Mouse (Mus musculus): ENCODE data around the gene Stx17. TPM values are rescaled to one million over a fixed set of nuclear protein-coding genes. Genes with fewer than 3 reads are reported as not detected.

Stx17 gene
- total RNA-seq, 2 experiments from 2014 or later = 37.4 to 57.0 TPM

DNA sequence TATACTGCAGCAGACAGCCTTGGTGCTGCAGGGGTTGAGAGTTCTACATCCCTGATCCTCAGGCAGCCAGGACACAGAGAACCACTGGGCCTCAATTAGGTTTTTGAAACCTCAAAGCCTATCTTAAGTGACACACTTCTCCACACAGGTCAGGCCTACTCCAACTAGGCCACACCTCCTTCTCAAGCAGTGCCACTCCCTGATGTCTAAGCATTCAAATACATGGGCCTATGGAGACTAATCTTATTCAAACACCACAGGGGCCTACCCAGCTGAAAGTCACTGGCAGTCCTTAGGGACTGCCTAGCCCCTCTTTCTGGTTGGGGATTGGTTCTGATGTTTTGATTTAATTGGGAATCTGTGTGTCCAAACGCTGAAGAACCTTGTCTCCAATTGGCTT is 31.1 kb downstream of the Stx17 start:
- DNase-seq (ENCODE audit: low spot score in 2 of 2) = no peak

DNA sequence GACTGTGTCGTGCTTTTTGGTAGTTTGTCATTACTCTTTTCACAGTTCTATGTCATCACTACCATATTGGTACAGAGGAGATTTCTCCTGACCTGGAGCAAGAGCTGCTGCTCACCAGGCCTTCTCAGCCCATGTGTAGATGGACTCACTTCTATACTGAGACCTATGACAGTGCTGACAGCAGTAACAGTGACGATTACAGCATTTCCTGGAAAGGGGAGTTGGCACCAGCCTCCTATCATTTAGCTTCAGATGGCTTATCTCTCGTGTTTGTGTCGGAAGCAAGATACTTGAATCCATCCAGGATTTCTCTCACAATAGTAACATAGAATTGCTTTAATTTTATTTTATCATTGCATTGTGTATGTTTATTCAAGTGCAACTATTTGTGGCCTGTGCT is 35.7 kb downstream of the Stx17 start:
- DNase-seq (ENCODE audit: low spot score in 2 of 2) = no peak

DNA sequence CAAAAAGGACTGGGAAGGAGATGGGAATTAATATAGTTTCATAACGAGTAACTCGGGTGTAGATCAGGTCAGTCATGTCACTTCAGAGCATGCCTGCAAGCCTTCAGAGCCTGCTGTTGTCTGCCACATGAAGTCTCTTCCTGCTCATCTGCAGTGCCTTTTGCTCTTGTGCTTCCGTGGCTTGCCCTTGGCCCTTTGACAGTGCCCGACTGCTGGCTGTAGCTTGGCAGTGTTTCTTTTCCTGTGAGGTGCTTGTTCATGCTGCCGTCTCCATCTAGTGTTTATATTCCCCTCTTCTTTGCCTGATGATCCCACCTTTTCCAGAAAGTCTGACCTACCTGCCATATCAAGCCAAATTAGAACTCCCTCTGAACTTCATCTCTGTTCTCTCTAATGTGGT is 39.1 kb downstream of the Stx17 start:
- peak in 1 of 2 experiments; percentile 17 for DNase-seq (ENCODE audit: low spot score in 2 of 2)

GRCm38 (mm10) chr4:48175666-48176065 is 51.0 kb downstream of the Stx17 start:
- DNase-seq (ENCODE audit: low spot score in 2 of 2) = no peak

DNA sequence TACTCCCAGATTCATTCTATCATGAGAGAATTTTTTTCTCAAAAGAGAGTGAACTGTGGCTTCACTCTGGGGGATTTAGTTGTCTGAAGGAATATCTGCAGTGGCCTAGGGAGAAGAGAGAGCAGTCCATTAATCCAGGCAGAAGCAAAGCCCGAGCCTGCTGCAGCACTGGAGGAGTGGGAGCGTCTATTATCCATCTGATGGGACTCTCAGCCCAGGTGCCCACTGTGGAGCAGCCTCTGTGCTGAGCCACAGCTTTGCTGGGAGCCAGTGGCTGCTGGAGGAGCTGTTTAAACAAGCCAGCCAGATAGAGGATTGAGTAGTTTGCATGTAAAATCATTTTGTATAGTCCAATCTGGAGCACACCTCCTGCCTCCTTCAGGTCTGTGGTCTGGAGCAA is 56.2 kb downstream of the Stx17 start:
- DNase-seq (ENCODE audit: low spot score in 2 of 2) = no peak

DNA sequence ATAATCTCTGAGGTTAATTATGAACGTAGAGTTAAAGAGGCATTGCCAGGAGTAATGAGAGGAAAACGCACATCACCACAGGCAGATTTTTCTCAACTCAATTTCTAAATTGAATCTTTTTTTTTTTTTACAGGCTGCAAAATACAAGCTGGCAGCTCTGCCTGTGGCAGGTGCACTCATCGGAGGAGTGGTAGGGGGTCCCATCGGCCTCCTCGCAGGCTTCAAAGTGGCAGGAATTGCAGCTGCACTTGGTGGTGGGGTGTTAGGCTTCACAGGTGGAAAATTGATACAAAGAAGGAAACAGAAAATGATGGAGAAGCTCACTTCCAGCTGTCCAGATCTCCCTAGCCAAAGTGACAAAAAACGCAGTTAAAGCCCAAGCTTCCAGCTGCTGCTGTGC is 56.7 kb downstream of the Stx17 start:
- no peak for DNase-seq (ENCODE audit: low spot score in 2 of 2)

DNA sequence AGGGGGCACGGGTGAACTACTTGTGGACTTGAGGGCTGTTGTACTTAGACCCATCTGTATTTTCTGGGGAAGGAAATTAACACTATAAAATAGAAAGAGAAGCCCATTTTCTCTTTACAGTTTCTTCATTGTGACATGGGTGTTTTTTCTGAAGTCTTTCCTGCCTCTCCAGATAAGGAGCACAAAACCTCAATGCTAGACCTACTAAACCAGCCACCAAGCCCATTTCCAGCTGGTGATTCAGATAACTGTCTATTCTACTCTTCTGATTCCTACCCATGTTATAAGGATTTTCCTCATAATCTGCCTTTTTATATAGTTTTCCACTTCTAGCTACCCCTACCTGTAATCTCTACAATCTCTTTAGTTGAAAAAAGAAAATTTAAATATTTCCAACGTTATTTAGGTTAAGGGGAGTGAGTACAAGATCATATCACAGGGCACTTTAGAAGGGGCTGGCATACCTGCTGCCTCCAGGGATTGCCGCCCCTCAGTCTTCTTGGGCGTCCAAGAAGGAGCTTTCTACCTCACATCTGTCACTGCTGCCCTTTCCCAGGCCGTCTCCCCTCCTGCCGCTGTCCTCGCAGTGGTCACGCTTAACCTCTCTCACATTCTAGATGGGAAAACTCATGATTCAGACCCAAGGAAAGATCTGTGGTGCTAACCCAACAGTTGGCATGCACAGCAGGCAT is 57.5 kb downstream of the Stx17 start:
- DNase-seq (ENCODE audit: low spot score in 2 of 2) = no peak

- no peak for DNase-seq (ENCODE audit: low spot score in 2 of 2)
These were observed 73.2 kb downstream of the Stx17 start for GRCm38 (mm10) chr4:48197925-48198324.

GRCm38 (mm10) chr4:48198447-48198846 is 73.7 kb downstream of the Stx17 start:
- DNase-seq (ENCODE audit: low spot score in 2 of 2) = no peak

DNA sequence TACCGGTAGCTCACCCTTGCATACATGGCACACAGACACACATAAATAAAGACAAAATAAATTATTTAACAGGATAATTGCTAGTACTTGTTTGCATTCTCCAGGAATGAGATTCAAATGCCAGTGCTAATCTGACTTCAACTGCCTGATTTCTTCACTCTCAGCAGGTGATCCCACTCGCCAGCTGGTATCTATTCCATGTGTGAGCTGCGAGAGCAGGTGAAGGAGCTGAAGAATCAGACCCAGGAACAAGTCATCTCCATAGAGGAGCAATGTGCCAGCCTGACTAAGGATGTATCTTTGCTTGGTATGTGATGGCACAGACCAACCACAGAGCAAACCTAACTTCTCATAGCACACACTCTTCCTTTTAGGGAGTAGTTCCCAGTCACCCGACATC is 78.8 kb downstream of the Stx17 start:
- DNase-seq (ENCODE audit: low spot score in 2 of 2) = no peak

DNA sequence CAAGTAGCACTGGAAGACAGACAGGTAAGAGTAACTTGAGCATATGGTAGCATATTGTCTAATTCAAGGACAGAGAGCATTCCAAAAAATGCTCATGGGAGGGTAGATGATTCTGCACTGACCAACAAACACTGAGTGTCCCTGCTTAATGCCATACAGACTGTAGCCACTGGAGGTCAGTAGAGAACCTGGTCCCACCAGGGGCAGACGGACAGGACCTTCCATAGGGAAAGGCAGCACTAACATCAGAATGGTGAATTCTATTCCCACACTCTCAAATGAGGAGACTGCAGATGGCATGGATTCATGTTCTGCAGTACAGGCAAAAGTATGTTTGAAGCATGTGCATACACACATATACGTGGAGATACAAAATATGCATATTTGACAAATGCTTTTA is 100.5 kb downstream of the Stx17 start:
- DNase-seq (ENCODE audit: low spot score in 2 of 2) = peak; percentile 68 to 74

DNA sequence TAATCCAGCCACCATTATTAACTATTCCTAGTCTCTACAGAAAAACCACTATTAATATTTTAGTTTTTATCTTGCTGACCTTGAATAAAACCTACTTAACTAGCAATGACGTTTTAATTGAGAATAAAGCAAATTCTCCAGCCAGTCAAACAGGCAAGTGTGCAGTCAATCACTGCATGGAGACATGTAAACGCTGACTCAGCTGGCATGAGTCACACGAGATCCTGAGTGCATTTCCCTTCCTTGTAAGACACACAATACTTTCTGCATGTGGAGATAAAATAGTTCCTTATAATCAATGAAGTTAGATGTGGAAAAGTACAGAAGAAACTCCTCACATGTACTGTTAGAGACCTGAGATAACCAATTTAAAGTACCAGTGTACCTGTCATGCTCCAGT is 100.9 kb downstream of the Stx17 start:
- DNase-seq (ENCODE audit: low spot score in 2 of 2) = peak in 1 of 2 experiments; percentile 26

GRCm38 (mm10) chr4:48226800-48227199 is 102.1 kb downstream of the Stx17 start:
- no peak for DNase-seq (ENCODE audit: low spot score in 2 of 2)

Small RNA genes lying within 50 kb of the gene (microRNA-seq; reads per million reads assigned to microRNA genes)
- 0 reads per million in 2 experiments for gene Mir1958 (ENCODE audit: borderline number of aligned reads in 2 of 2)

Other genes starting within 250 kb of the Stx17 start
- 100 to 1,000 TPM in 1 of 2 experiments, 10 to 100 TPM in 1; 77.9 to 107 TPM for gene Nr4a3, start 79.8 kb upstream of the Stx17 start, total RNA-seq (2021)
- 10 to 100 TPM; 52.4 to 65.1 TPM for gene Erp44, start 154.6 kb downstream of the Stx17 start, total RNA-seq (2021)
- gene Invs, start 154.8 kb downstream of the Stx17 start, total RNA-seq (2021) = 10 to 100 TPM; 10.6 to 11.5 TPM

Data from adrenal gland, adult 18-20 months (tissue).